Mouse (Mus musculus) fibroblast of lung, adult 2 months (primary cell): ENCODE results near the gene Med4.
A peak's percentile ranks its signal among the peaks of the same experiment; 100 is the strongest.
"Not testable (repeated sequence)": the region's sequence is repeated elsewhere in the genome, so short reads cannot be mapped to it uniquely, and the experiment has no call there.

Experiments
- DNase-seq: peaks from one replicate; pipeline ENCODE4 v3.0.0-alpha.2; 2011; ENCODE audit warnings: low read depth

Gene Med4

GRCm38 (mm10) chr14:73501721-73502120, 8.1 kb upstream of the Med4 start:
- DNase-seq, result no peak

DNA sequence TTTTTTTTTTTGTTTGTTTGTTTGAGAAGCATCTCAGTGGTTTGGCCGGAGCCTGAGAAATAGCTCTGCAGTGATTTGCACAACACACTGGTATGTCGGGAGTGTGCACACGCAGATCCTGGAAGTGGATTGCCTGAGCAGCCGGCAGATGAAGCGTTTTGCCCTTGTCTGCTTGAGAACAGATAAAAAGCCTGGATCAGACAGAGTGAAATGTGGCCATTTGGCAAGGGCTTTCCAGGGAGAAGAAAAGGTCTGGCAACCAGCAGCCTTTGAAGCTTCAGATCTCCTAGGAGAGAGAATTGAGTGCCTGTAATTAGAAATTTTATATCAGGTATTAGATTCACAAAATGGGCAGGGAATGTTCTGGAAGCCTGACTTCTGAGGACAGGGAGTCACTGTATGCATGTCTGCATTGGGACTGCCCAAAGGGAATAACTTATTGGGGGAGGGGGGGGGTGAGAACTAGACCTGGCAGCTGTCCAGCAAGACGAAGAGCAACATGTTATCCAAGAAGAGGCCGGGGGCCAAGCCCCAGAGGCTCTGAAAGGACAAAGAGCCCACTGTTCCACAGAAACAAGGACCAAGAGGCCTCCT, 7.1 kb upstream of the Med4 start:
- DNase-seq, result no peak

DNA sequence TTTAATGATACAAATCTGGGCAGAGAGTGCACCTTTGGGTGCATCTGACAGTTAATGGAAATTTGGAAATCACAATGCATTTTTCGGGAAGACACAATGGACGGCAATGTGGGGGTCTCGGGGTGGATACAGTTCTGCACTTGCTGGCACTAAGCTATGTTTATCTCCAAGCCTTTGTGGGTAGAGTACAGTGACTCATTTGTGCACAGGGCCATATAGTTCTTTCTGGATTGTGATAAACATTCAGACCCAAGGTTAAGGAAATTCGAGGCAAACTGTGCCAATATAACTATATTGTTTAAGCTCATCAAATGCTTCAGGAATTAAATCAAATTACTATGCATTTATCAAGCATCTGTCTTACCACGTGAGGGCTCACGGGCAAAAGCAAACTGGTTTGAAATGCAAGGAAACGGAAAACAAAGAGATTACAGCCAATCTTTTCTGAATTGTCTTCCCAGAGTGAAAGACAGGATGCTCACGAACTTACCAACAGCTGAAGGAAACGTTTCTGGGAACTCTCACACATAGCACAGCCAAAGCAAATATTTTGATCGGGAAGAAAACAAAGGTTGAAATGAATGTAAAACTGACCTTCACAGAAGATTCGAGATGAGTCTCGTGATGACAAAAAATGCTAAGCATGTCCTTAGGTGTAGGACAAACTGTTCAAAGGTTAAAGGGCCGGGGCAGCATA, 6.4 kb upstream of the Med4 start:
- DNase-seq, result no peak

DNA sequence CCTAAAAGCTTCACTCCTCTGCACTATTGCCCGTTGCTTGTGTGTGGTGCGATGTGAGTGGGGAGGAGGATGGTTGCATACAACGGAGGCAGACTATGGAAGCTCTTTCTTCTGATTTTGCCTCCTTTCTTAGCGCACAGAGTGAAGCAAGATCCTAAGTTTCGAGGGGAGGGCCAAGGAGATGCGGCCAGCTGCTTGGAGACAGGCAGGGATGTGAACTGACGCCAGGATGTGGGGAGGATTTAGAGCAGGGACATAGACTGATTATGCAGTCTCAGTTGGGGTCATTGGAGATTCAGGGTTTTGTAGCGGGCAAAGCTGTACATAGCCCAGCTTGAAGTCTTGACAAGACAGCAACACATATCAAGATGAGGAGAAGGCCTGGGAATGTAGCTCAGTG, 3.5 kb upstream of the Med4 start:
- DNase-seq, result no peak

- DNase-seq, result no peak
These were observed 2.6 kb upstream of the Med4 start for GRCm38 (mm10) chr14:73507200-73507599.

GRCm38 (mm10) chr14:73507702-73508376, 2.0 kb upstream of the Med4 start:
- no peak for DNase-seq

- no peak for DNase-seq
These were observed 1.0 kb upstream of the Med4 start for GRCm38 (mm10) chr14:73508630-73509395.

- no peak for DNase-seq
These were observed 14.3 kb downstream of the Med4 start for GRCm38 (mm10) chr14:73524136-73524535.

GRCm38 (mm10) chr14:73524766-73525448, 15.1 kb downstream of the Med4 start, which contains the start of gene Sucla2:
Gene Sucla2, plus strand, starts transcription at chr14:73525319.
- peak; percentile 90 for DNase-seq

GRCm38 (mm10) chr14:73528661-73529060, 18.8 kb downstream of the Med4 start:
- not testable (repeated sequence) for DNase-seq

DNA sequence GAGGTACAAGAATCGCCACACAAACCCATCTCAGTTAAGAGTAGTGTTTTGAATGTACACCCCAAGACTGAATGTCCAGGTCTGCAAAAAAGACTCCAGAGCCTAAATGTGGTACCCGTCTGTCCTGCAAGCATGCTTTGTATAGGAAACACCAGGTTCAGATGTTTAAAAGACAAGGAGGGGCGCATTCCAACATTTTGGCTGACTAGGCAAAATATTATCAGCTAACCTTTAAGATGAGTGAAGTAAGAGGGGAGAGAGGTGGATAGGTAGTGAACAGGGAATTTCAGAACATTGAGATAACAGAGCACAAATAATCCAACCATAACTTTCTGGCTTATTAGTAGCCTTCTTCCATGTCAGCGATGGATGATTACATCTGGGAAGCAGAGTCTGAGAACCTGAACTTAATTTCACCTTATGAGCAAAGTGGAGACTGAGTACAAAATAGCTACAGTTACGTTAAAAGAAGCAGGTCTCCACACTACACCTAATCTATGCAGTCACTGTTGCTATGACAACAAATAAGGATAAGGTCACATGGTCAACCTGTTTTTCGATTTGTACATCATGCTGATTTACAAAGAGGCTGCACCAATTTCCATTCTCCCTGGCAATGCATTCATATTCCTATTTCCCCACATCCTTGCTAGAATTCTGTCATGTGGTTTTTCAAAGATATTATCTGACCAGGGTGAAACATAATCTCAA, 24.1 kb downstream of the Med4 start:
- no peak for DNase-seq

GRCm38 (mm10) chr14:73535641-73536040, 25.8 kb downstream of the Med4 start:
- no peak for DNase-seq

- DNase-seq, result no peak
These were observed 34.0 kb downstream of the Med4 start for GRCm38 (mm10) chr14:73543781-73544180.

- DNase-seq, result no peak
These were observed 37.2 kb downstream of the Med4 start for GRCm38 (mm10) chr14:73547034-73547433.

GRCm38 (mm10) chr14:73548051-73548450, 38.2 kb downstream of the Med4 start, which contains the start of gene Nudt15:
Gene Nudt15, minus strand, starts transcription at chr14:73548242.
- no peak for DNase-seq

- no peak for DNase-seq
These were observed 40.5 kb downstream of the Med4 start for GRCm38 (mm10) chr14:73550291-73550690.

DNA sequence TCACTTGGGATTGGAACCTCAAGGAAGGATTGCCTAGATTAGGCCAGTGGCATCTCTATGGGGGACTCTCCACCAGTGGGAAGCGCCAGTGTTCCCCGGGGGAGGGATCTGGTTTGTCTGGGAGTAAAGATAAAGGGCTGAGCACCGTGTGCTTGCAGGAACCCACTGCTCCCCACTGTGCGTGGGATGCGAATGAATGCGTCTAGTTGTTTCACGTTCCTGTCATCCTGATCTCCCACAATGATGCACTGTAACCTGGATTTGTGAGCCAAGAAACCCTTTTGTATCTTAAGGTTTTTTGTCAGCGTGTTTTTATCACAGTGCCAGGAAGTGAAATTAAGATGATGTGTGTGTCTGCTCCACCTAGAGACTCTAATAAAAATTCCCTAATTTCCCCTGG, 40.9 kb downstream of the Med4 start:
- no peak for DNase-seq

DNA sequence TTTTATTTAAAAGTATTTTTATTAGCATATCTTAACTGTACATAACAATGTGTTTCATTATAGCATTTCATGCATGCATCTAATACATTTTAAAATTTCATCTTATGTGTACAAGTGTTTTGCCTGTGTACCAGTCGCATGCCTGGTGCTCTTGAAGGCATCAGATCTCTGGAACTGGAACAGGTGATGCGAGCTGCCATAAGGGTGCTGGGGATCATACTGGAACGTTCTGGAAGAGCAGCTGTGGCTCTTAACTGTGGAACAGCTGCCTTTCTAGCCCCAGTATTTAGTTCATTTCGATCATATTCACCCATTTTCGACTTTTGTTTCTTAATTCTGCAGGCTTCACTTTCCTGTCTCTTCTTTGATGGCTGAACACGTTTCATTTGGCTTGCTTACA, 41.3 kb downstream of the Med4 start:
- DNase-seq, result no peak

DNA sequence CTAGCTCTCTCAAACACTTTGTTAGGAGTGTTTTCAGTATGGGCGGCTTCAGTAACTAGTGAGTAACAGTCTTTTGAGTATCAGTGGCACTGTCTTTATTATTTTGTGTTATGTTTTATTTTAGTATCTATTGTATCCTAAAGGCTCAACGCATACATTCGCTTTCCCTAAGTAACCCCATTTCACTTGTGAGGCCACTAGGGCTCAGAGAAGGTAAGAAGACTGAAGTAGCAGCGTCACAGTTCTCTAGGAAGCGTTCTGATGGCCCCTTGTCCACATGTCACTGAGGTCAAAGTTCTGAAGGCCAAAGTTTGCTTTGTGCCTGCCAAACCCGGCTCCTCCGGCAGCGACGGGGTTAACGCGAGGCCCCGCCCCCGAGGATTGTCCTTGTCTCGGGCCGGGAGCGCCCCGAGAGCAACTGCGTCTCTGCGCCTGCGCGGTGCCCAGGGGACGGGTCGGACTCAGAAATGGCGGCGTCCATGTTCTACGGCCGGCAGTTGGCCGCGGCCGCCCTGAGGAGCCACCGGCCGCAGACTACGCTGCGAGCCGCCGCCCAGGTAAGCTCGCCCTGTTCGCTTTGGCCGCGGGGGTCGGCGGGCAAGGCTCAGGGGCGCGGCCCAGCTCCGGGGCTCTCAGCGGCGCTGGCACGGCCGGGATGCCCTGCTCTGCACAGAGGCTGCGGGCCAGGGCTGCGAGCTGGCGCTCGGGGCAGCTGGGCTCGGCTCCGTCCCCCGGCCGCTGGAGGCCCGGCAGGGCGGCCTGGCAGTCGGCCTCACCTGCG, 42.7 kb downstream of the Med4 start:
- DNase-seq, result peak; percentile 73

GRCm38 (mm10) chr14:73553122-73553696, 43.4 kb downstream of the Med4 start:
- no peak for DNase-seq
